In the genomic region with DNA sequence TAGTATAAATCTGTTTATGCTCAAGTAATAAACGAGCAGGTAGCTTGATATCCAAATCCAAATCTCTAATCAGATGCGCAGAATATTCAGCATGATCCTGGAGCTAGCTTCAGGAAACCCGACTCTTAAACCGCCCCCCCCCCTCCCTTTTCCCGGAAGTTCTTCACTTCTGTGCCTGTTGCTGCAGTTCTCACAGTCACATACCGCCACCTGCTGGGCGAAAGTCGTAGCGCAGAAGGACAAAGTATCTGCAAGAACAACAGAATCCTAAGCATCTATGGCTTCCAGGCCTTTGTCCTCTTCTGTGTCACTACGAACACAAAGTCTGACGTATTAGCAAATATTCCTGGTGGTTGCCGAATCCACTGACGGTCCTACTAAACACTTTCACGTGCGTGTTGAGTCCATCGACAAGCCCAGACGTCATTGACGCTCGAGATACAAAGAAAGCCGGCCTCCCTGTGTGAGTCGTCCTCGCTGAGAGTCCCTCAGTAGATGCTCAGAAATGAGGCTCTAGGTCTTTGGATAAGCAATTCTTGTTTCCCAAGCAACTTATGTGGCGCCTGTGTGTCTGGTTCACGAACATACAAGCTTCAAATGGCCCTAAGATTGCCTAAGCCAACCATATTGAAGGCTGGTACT, we compare ENCODE assay signal across 8 mouse cellular contexts. TPM values are rescaled to one million over a fixed set of nuclear protein-coding genes. Genes with fewer than 3 reads are reported as not detected.
DNase-seq lines count a peak whose midpoint lies in the region; ATAC-seq and TF ChIP-seq lines count a peak whose summit lies in the region.

No protein-coding gene starts in this region.

- no peaks in the 10 kb centered on the region for H3K9me3 ChIP-seq in embryonic facial prominence, embryonic 13.5 days
- no peaks in the 10 kb centered on the region for H3K9me3 ChIP-seq in heart, embryonic 10.5 days
- no peaks in the 10 kb centered on the region for H3K9me3 ChIP-seq in liver, postnatal 0 days (ENCODE audit: low read length)

- no peak for TF ChIP-seq POLR2A in olfactory bulb, adult 2 months (IDR thresholded peaks at IDR 0.05; ENCODE audit: insufficient read depth, low read depth, low read length)

- no peaks in the 10 kb centered on the region for H3K4me1 ChIP-seq in embryonic facial prominence, embryonic 13.5 days
- H3K4me1 ChIP-seq in heart, embryonic 10.5 days = 0 out of 2 replicates have a peak, but pooled peaks cover 4% of the 10 kb centered on the region
- no peaks in the 10 kb centered on the region for H3K4me1 ChIP-seq in liver, postnatal 0 days (ENCODE audit: insufficient read depth)
- H3K4me1 ChIP-seq in olfactory bulb, adult 2 months (ENCODE audit: control insufficient read depth, insufficient read depth, low read length) = no peaks in the 10 kb centered on the region

- H3K36me3 ChIP-seq in embryonic facial prominence, embryonic 13.5 days = no peaks in the 10 kb centered on the region
- no peaks in the 10 kb centered on the region for H3K36me3 ChIP-seq in heart, embryonic 10.5 days
- H3K36me3 ChIP-seq in liver, postnatal 0 days (replicated peaks; ENCODE audit: insufficient read depth, low read length) = no peaks in the 10 kb centered on the region

- DNase-seq in CD4-positive, CD25-positive, alpha-beta regulatory T cell, adult 2 months (ENCODE audit: low read depth, low spot score) = peak; percentile 93
- DNase-seq in adrenal gland, postnatal 25 days = peak; percentile 82
- DNase-seq in heart, embryonic 10.5 days (ENCODE audit: low spot score) = peak; percentile 89
- DNase-seq in kidney, postnatal 25 days = peak; percentile 83 to 95
- peak; percentile 88 for DNase-seq in liver, postnatal 0 days
- DNase-seq in testis, postnatal 14 days (ENCODE audit: low spot score) = peak; percentile 73

- no peak for ATAC-seq in embryonic facial prominence, embryonic 13.5 days (ENCODE audit: insufficient number of reproducible peaks, insufficient read depth, low FRiP score, low TSS enrichment, low read depth)
- no peak for ATAC-seq in liver, postnatal 0 days

- WGBS in embryonic facial prominence, embryonic 13.5 days = 37% methylated on average over 24 of the region's 24 CpGs
- 37% methylated on average over 24 of the region's 24 CpGs for WGBS in heart, embryonic 10.5 days
- WGBS in liver, postnatal 0 days (ENCODE audit: insufficient replicate concordance) = 40% methylated on average over 24 of the region's 24 CpGs
- 34% methylated on average over 24 of the region's 24 CpGs for WGBS in olfactory bulb, adult 2 months

- no peak overlapping the region for H3K4me3 ChIP-seq in embryonic facial prominence, embryonic 13.5 days
- peak overlapping the region; percentile 8; the same call in 1 of the 2 replicates for H3K4me3 ChIP-seq in heart, embryonic 10.5 days
- H3K4me3 ChIP-seq in liver, postnatal 0 days (ENCODE audit: low read depth, low read length) = no peak overlapping the region
- no peak overlapping the region for H3K4me3 ChIP-seq in olfactory bulb, adult 2 months (ENCODE audit: insufficient read depth, low read depth, low read length)

- peak overlapping the region; percentile 33; the same call in 1 of the 2 replicates for H3K4me2 ChIP-seq in embryonic facial prominence, embryonic 13.5 days
- H3K4me2 ChIP-seq in liver, postnatal 0 days (ENCODE audit: low read depth, low read length) = peak overlapping the region; percentile 30

- peaks cover 5% of the 10 kb centered on the region; the same call in 1 of the 2 replicates for H3K27me3 ChIP-seq in embryonic facial prominence, embryonic 13.5 days
- peaks cover 9% of the 10 kb centered on the region; the same call in 1 of the 2 replicates for H3K27me3 ChIP-seq in heart, embryonic 10.5 days (ENCODE audit: insufficient read depth, poor library complexity, severe bottlenecking)
- no peaks in the 10 kb centered on the region for H3K27me3 ChIP-seq in liver, postnatal 0 days (ENCODE audit: insufficient read depth, low read length)

- H3K27ac ChIP-seq in embryonic facial prominence, embryonic 13.5 days = no peak overlapping the region
- 0 out of 2 replicates have a peak overlapping the region, but pooled peaks have one; percentile 47 for H3K27ac ChIP-seq in heart, embryonic 10.5 days
- no peak overlapping the region for H3K27ac ChIP-seq in liver, postnatal 0 days (ENCODE audit: low read depth)
- no peak overlapping the region for H3K27ac ChIP-seq in olfactory bulb, adult 2 months (ENCODE audit: insufficient read depth, low read depth, low read length)

- TF ChIP-seq EP300 in liver, postnatal 0 days (IDR thresholded peaks at IDR 0.05; ENCODE audit: low read depth) = no peak

- peak overlapping the region; percentile 53; the same call in 1 of the 2 replicates for H3K9ac ChIP-seq in embryonic facial prominence, embryonic 13.5 days
- H3K9ac ChIP-seq in liver, postnatal 0 days (replicated peaks) = no peak overlapping the region

- TF ChIP-seq CTCF in liver, postnatal 0 days (IDR thresholded peaks at IDR 0.05; ENCODE audit: low read depth) = peak; percentile 86
- TF ChIP-seq CTCF in olfactory bulb, adult 2 months (IDR thresholded peaks at IDR 0.05; ENCODE audit: insufficient read depth, low read depth, low read length) = peak; percentile 70

RNA-seq across cellular contexts. Expression of a gene that starts 29.9 kb away (rescaled TPM):
- 44.4 and 55.1 TPM in 2 replicates for total RNA-seq in adrenal gland, postnatal 25 days (2021)
- 25.3 and 40.2 TPM in 2 replicates for polyA plus RNA-seq in embryonic facial prominence, embryonic 13.5 days (2015; fragmentation: Nextera tagmentation; extraction: Ambion mirVana)
- polyA plus RNA-seq in heart, embryonic 10.5 days (2016; fragmentation: Nextera tagmentation; extraction: Ambion mirVana) = 20.5 and 32.0 TPM in 2 replicates
- polyA plus RNA-seq in liver, postnatal 0 days (2015; fragmentation: Nextera tagmentation; extraction: Ambion mirVana) = 0.58 and 1.3 TPM in 2 replicates
- not detected in 2 replicates for polyA plus RNA-seq in olfactory bulb, adult 2 months (2012; ENCODE audit: insufficient read depth, insufficient read length, low replicate concordance, missing spikeins)
